Mouse (Mus musculus) bone marrow, adult 2 months (tissue): ENCODE results near the gene Vsnl1.

Experiments used
- CTCF ChIP-seq: fragments of 200-500 bp; IDR thresholded peaks from 2 replicates; pipeline ENCODE4 v1.5.1; 2011; ENCODE audit warnings: low read length, control low read depth; ENCODE audit not compliant: control insufficient read depth, insufficient read depth
- POLR2A ChIP-seq: fragments of 200-500 bp; IDR thresholded peaks from 2 replicates; pipeline ENCODE4 v1.6.1; 2011; ENCODE audit warnings: low read depth, mild to moderate bottlenecking, control low read depth, low read length, borderline replicate concordance; ENCODE audit not compliant: control insufficient read depth

GRCm38 (mm10) chr12:11286382-11286781, 150.0 kb downstream of the Vsnl1 start:
- TF ChIP-seq CTCF (no peak), POLR2A (no peak)
